Mouse (Mus musculus) liver, embryonic 14.5 days (tissue): ENCODE data around the gene Scin. TPM values are rescaled to one million over a fixed set of nuclear protein-coding genes. Genes with fewer than 3 reads are reported as not detected.

ENCODE experiments used
- ATAC-seq: fragments of 200-750 bp; cut with Nextera tagmentation; 2 replicates; pipeline ENCODE4 v1.8.0; 2017; ENCODE audit warnings: moderate number of reproducible peaks, mild to moderate bottlenecking, moderate library complexity; ENCODE audit not compliant: insufficient read depth
- DNase-seq, 3 experiments: peaks; one replicate each; pipeline ENCODE4 v3.0.0-alpha.2; 2012 to 2013; ENCODE audit warnings: low read depth in 3 of 3, low spot score in 3 of 3
- H3K27ac ChIP-seq: fragments of 300-500 bp; sonication (generic); 2 replicates; pipeline ENCODE4 v1.5.1; 2014; ENCODE audit warnings: moderate library complexity, mild to moderate bottlenecking, control low read depth, inconsistent platforms
- H3K27me3 ChIP-seq: fragments of 300-500 bp; sonication (generic); 2 replicates; pipeline ENCODE4 v1.6.1; 2014; ENCODE audit warnings: mild to moderate bottlenecking, low read length, moderate library complexity; ENCODE audit not compliant: control insufficient read depth, insufficient read depth
- H3K36me3 ChIP-seq: fragments of 300-500 bp; sonication (generic); replicated peaks from 2 replicates; pipeline ENCODE4 v1.6.1; 2014; ENCODE audit warnings: low read depth; ENCODE audit not compliant: control insufficient read depth, insufficient read depth
- H3K4me1 ChIP-seq, 2 experiments: fragments of 200-500 bp in 1 of 2; fragments of 300-500 bp in 1 of 2; sonication (generic) in 1 of 2; replicated peaks; 2 replicates each; pipeline ENCODE4 v1.6.1; 2012 to 2014; ENCODE audit warnings: antibody characterized with exemption in 1 of 2, inconsistent platforms in 1 of 2, low read length in 1 of 2; ENCODE audit not compliant: control insufficient read depth in 2 of 2, insufficient read depth in 2 of 2
- H3K4me2 ChIP-seq: fragments of 300-500 bp; sonication (generic); 2 replicates; pipeline ENCODE4 v1.6.1; 2014; ENCODE audit warnings: low read depth, mild to moderate bottlenecking, control low read depth, moderate library complexity
- H3K4me3 ChIP-seq, 2 experiments: fragments of 200-500 bp in 1 of 2; fragments of 300-500 bp in 1 of 2; sonication (generic) in 1 of 2; 2 replicates each; pipeline ENCODE4 v1.5.1; 2012 to 2014; ENCODE audit warnings: low read depth in 2 of 2, low read length in 2 of 2, mild to moderate bottlenecking in 2 of 2, control low read depth in 1 of 2, inconsistent platforms in 1 of 2, moderate library complexity in 1 of 2; ENCODE audit not compliant: insufficient read depth in 1 of 2
- H3K9ac ChIP-seq: fragments of 300-500 bp; sonication (generic); replicated peaks from 2 replicates; pipeline ENCODE4 v1.6.1; 2014; ENCODE audit warnings: mild to moderate bottlenecking, control low read depth, moderate library complexity
- H3K9me3 ChIP-seq: fragments of 300-500 bp; sonication (generic); 2 replicates; pipeline ENCODE4 v1.6.1; 2016; ENCODE audit warnings: low read length, mixed read lengths; ENCODE audit not compliant: control insufficient read depth
- CTCF ChIP-seq: IDR thresholded peaks from 2 replicates; pipeline ENCODE4 v1.5.1; 2016; ENCODE audit warnings: antibody characterized with exemption, low read depth, control low read depth
- EP300 ChIP-seq: IDR thresholded peaks from 2 replicates; pipeline ENCODE4 v1.6.1; 2016; ENCODE audit warnings: antibody characterized with exemption, low read depth
- WGBS: fragments of 180-500 bp; shearing (Covaris S2); extraction: QIAGEN DNeasy Blood & Tissue Kit; methylation state at CpG from one replicate; pipeline ENCODE4 v1.1.7; 2014; ENCODE audit not compliant: insufficient replicate concordance; 5-methylcytosine and 5-hydroxymethylcytosine counted together
- polyA plus RNA-seq, 2 experiments: library from polyadenylated mRNA; depleted of rRNA in 1 of 2; stranded (reverse) in 1 of 2; unstranded in 1 of 2; fragments of >200 nt; fragmentation: Nextera tagmentation in 1 of 2; extraction: Ambion mirVana in 1 of 2; gene quantifications; 2 replicates each; pipeline versions ENCODE4 v1.2.1 to v1.2.3; 2012 to 2014

Scin gene
- polyA plus RNA-seq, 2 experiments, result 0.04 TPM; not detected in 1

GRCm38 (mm10) chr12:40114020-40114419 is 20.0 kb downstream of the Scin start:
- Histone ChIP-seq H3K27ac (no peak overlapping the region), H3K9ac (no peak overlapping the region), H3K4me2 (no peak overlapping the region), H3K4me3 (no peak overlapping the region), H3K27me3 (no peaks in the 10 kb centered on the region), H3K36me3 (no peaks in the 10 kb centered on the region), H3K4me1 (no peaks in the 10 kb centered on the region), H3K9me3 (no peaks in the 10 kb centered on the region)
- no peak for ATAC-seq
- TF ChIP-seq CTCF, result no peak
- TF ChIP-seq EP300, result no peak
- DNase-seq, result no peak
- 53% methylated on average over 3 of the region's 3 CpGs for WGBS

- H3K4me3 ChIP-seq, result no peak overlapping the region
- H3K9me3 ChIP-seq, result no peaks in the 10 kb centered on the region
- DNase-seq, result no peak
- WGBS, result 40% methylated on average over 2 of the region's 2 CpGs
- H3K4me2 ChIP-seq, result no peak overlapping the region
- no peaks in the 10 kb centered on the region for H3K27me3 ChIP-seq
- H3K36me3 ChIP-seq, result no peaks in the 10 kb centered on the region
- no peak overlapping the region for H3K27ac ChIP-seq
- no peak overlapping the region for H3K9ac ChIP-seq
- TF ChIP-seq CTCF (no peak), EP300 (no peak)
- peaks cover 0 to 1% of the 10 kb centered on the region in 2 experiments; a peak in 1 of 4 replicates for H3K4me1 ChIP-seq
- ATAC-seq, result no peak
Observed at GRCm38 (mm10) chr12:40113605-40114004, 20.4 kb downstream of the Scin start.

- no peak for ATAC-seq
- no peak for TF ChIP-seq CTCF
- TF ChIP-seq EP300, result no peak
- Histone ChIP-seq H3K9ac (no peak overlapping the region), H3K36me3 (no peaks in the 10 kb centered on the region), H3K4me1 (peaks cover 0 to 2% of the 10 kb centered on the region in 2 experiments; a peak in 1 of 4 replicates), H3K27me3 (no peaks in the 10 kb centered on the region), H3K4me2 (no peak overlapping the region), H3K27ac (no peak overlapping the region), H3K4me3 (no peak overlapping the region), H3K9me3 (no peaks in the 10 kb centered on the region)
- 50% methylated on average over 1 of the region's 1 CpGs for WGBS
- DNase-seq, result no peak
Observed at GRCm38 (mm10) chr12:40109227-40109626, 24.8 kb downstream of the Scin start.

GRCm38 (mm10) chr12:40108143-40108542 is 25.9 kb downstream of the Scin start:
- no peaks in the 10 kb centered on the region for H3K9me3 ChIP-seq
- no peak overlapping the region for H3K27ac ChIP-seq
- H3K27me3 ChIP-seq, result no peaks in the 10 kb centered on the region
- H3K4me3 ChIP-seq, result no peak overlapping the region
- no peak for TF ChIP-seq EP300
- TF ChIP-seq CTCF, result no peak
- 27% methylated on average over 2 of the region's 2 CpGs for WGBS
- H3K4me1 ChIP-seq, result peaks cover 0 to 2% of the 10 kb centered on the region in 2 experiments; a peak in 1 of 4 replicates
- DNase-seq (no peak), ATAC-seq (no peak)
- H3K9ac ChIP-seq, result no peak overlapping the region
- H3K4me2 ChIP-seq, result no peak overlapping the region
- H3K36me3 ChIP-seq, result no peaks in the 10 kb centered on the region

- Histone ChIP-seq H3K9ac (no peak overlapping the region), H3K4me2 (no peak overlapping the region), H3K4me1 (peaks cover 0 to 2% of the 10 kb centered on the region in 2 experiments; a peak in 1 of 4 replicates), H3K27ac (no peak overlapping the region), H3K4me3 (no peak overlapping the region), H3K27me3 (no peaks in the 10 kb centered on the region), H3K36me3 (no peaks in the 10 kb centered on the region), H3K9me3 (no peaks in the 10 kb centered on the region)
- WGBS, result 40% methylated on average over 5 of the region's 5 CpGs
- TF ChIP-seq EP300 (no peak), CTCF (no peak)
- no peak for ATAC-seq
- DNase-seq, result no peak
Observed at GRCm38 (mm10) chr12:40106874-40107273, 27.2 kb downstream of the Scin start.
